Mouse (Mus musculus): ENCODE measurements at regions not wholly inside any gene's neighbourhood (a gene's known extent, or its start where the extent isn't known, plus 50 kb on each side); places are given as distances from the start of the nearest gene placed in this dataset. TPM values are rescaled to one million over a fixed set of nuclear protein-coding genes. Genes with fewer than 3 reads are reported as not detected.

DNA sequence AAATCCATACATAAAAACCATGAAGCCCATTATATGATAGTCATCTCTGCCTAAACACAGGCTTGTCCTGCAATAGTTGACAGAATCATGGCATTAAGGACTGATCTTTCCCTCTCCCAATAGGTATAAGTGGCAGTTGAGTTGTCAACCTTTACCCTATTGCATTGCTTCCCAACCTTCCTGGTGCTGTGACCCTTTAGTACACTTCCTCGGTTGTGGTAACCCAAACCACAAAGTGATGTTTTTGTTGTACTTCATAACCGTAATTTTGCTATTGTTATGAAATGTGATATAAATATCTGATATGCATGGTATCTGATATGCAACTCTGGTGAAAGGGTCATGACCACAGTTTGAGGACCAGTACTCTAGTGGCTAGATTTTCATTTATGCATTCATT lies 61.4 kb downstream of the Gm4340 start:
- Histone ChIP-seq H3K36me3 (ENCODE audit: insufficient read depth, low read length) (no peaks in the 10 kb centered on the region), H3K27ac (no peak overlapping the region), H3K27me3 (ENCODE audit: insufficient read depth, low read length) (no peaks in the 10 kb centered on the region), H3K9ac (ENCODE audit: low read depth, low read length) (no peak overlapping the region), H3K4me1 (replicated peaks; ENCODE audit: insufficient read depth, low read length) (no peaks in the 10 kb centered on the region), H3K9me3 (replicated peaks; ENCODE audit: low read length) (no peaks in the 10 kb centered on the region), H3K4me3 (replicated peaks; ENCODE audit: low read depth, low read length) (no peak overlapping the region), H3K4me2 (ENCODE audit: low read length) (no peak overlapping the region)
- DNase-seq (ENCODE audit: low spot score) (no peak), ATAC-seq (replicated peaks; ENCODE audit: low FRiP score, low read depth) (no peak)
- no peak for TF ChIP-seq CTCF (IDR thresholded peaks at IDR 0.05; ENCODE audit: low read depth)
- 63% methylated on average over 2 of the region's 2 CpGs for WGBS

DNA sequence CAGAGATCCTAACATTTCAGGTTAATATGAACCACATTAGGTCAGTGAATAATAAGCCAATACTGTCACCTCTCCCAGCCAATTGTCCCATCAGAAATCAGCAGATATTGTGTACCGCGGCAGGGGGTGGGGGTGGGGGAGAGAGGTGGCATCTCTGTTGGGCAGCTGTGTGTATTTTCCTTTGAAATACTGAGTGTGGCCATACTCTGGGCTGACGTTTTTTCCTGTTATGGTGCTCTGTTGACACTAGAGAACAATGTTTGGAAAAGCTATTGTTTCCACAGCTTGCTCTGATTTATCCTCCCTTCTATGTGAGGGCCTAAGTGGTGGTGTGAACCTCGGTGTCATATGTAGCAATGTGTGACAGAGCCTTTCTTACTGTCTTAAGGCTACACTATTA lies 81.0 kb downstream of the Gm4340 start:
- Histone ChIP-seq H3K27me3 (ENCODE audit: insufficient read depth, low read length) (no peaks in the 10 kb centered on the region), H3K4me3 (replicated peaks; ENCODE audit: low read depth, low read length) (no peak overlapping the region), H3K36me3 (ENCODE audit: insufficient read depth, low read length) (no peaks in the 10 kb centered on the region), H3K9ac (ENCODE audit: low read depth, low read length) (no peak overlapping the region), H3K27ac (no peak overlapping the region), H3K9me3 (replicated peaks; ENCODE audit: low read length) (no peaks in the 10 kb centered on the region), H3K4me2 (ENCODE audit: low read length) (no peak overlapping the region), H3K4me1 (replicated peaks; ENCODE audit: insufficient read depth, low read length) (no peaks in the 10 kb centered on the region)
- no peak for TF ChIP-seq CTCF (IDR thresholded peaks at IDR 0.05; ENCODE audit: low read depth)
- WGBS: 33% methylated on average over 4 of the region's 4 CpGs
- ATAC-seq (replicated peaks; ENCODE audit: low FRiP score, low read depth) (no peak), DNase-seq (ENCODE audit: low spot score) (peak; percentile 13)

DNA sequence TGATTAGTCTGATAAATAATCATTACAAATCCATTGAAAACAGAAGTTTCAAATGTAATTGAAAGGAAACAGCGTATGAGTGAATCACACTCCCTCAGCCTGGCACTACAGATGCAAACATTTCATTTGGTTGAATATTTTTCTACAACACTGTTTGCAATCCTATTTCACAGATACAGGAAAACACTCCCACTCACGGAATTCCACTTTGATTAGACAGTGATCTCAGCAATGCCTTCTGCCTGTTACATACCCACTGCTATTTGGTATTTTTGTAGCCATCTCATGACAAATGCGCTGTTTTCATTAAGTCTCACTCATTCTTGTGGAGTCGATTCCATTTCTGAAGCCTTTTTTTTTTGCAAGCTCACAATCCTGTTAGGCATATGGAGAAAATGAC lies 105.3 kb downstream of the Gm4340 start:
- no peak overlapping the region for H3K9ac ChIP-seq (ENCODE audit: low read depth, low read length)
- no peak for DNase-seq (ENCODE audit: low spot score)
- H3K9me3 ChIP-seq (replicated peaks; ENCODE audit: low read length): no peaks in the 10 kb centered on the region
- H3K4me3 ChIP-seq (replicated peaks; ENCODE audit: low read depth, low read length): no peak overlapping the region
- WGBS: 83% methylated on average over 4 of the region's 4 CpGs
- H3K4me1 ChIP-seq (replicated peaks; ENCODE audit: insufficient read depth, low read length): no peaks in the 10 kb centered on the region
- TF ChIP-seq CTCF (IDR thresholded peaks at IDR 0.05; ENCODE audit: low read depth): no peak
- H3K27ac ChIP-seq: no peak overlapping the region
- H3K4me2 ChIP-seq (ENCODE audit: low read length): no peak overlapping the region
- ATAC-seq (replicated peaks; ENCODE audit: low FRiP score, low read depth): no peak
- no peaks in the 10 kb centered on the region for H3K27me3 ChIP-seq (ENCODE audit: insufficient read depth, low read length)
- H3K36me3 ChIP-seq (ENCODE audit: insufficient read depth, low read length): no peaks in the 10 kb centered on the region

Small RNA genes lying in the stretch of these regions (microRNA-seq; reads per million reads assigned to microRNA genes)
- not detected for gene Mir6411

Data from kidney, postnatal 0 days (tissue).